Mouse (Mus musculus): Measurements from ENCODE around the gene Krt87. TPM values are rescaled to one million over a fixed set of nuclear protein-coding genes. Genes with fewer than 3 reads are reported as not detected.

The Krt87 gene
- polyA plus RNA-seq, 1 experiment from 2014 or later = not detected

- Histone ChIP-seq H3K27ac (replicated peaks; ENCODE audit: low read depth, low read length) (no peak within 1 kb of the TSS), H3K4me1 (ENCODE audit: control insufficient read depth, insufficient read depth, low read length) (no peaks in the 10 kb centered on the region), H3K4me3 (ENCODE audit: low read depth, low read length) (no peak within 1 kb of the TSS), H3K9me3 (ENCODE audit: control insufficient read depth, low read length) (no peaks in the 10 kb centered on the region), H3K4me2 (ENCODE audit: low read depth, severe bottlenecking) (no peak within 1 kb of the TSS), H3K36me3 (ENCODE audit: control insufficient read depth, insufficient read depth, low read length) (no peaks in the 10 kb centered on the region), H3K27me3 (ENCODE audit: control insufficient read depth, insufficient read depth, low read length) (no peaks in the 10 kb centered on the region), H3K9ac (ENCODE audit: low read length) (no peak within 1 kb of the TSS)
- DNase-seq (ENCODE audit: low spot score) (no peak), ATAC-seq (ENCODE audit: insufficient number of reproducible peaks, low FRiP score, low TSS enrichment, low read depth) (no peak)
- 60% methylated on average over 2 of the region's 2 CpGs for WGBS
These were observed 8.8 kb upstream of the Krt87 start, which contains the start of gene Krt88 for GRCm38 (mm10) chr15:101447444-101447843. Gene Krt88 (plus strand): TSS chr15:101447744.

GRCm38 (mm10) chr15:101446572-101446971 is 8.0 kb upstream of the Krt87 start:
- no peaks in the 10 kb centered on the region for H3K9me3 ChIP-seq (ENCODE audit: control insufficient read depth, low read length)
- H3K4me3 ChIP-seq (ENCODE audit: low read depth, low read length) = no peak overlapping the region
- H3K27ac ChIP-seq (replicated peaks; ENCODE audit: low read depth, low read length) = no peak overlapping the region
- no peaks in the 10 kb centered on the region for H3K4me1 ChIP-seq (ENCODE audit: control insufficient read depth, insufficient read depth, low read length)
- no peak overlapping the region for H3K9ac ChIP-seq (ENCODE audit: low read length)
- ATAC-seq (ENCODE audit: insufficient number of reproducible peaks, low FRiP score, low TSS enrichment, low read depth) = no peak
- WGBS = 82% methylated on average over 11 of the region's 11 CpGs
- no peak overlapping the region for H3K4me2 ChIP-seq (ENCODE audit: low read depth, severe bottlenecking)
- H3K27me3 ChIP-seq (ENCODE audit: control insufficient read depth, insufficient read depth, low read length) = no peaks in the 10 kb centered on the region
- H3K36me3 ChIP-seq (ENCODE audit: control insufficient read depth, insufficient read depth, low read length) = no peaks in the 10 kb centered on the region
- DNase-seq (ENCODE audit: low spot score) = no peak

GRCm38 (mm10) chr15:101440837-101441236 is 2.2 kb upstream of the Krt87 start:
- Histone ChIP-seq H3K9ac (ENCODE audit: low read length) (no peak overlapping the region), H3K27me3 (ENCODE audit: control insufficient read depth, insufficient read depth, low read length) (peaks cover 32% of the 10 kb centered on the region), H3K4me1 (ENCODE audit: control insufficient read depth, insufficient read depth, low read length) (0 out of 2 replicates have a peak, but pooled peaks cover 3% of the 10 kb centered on the region), H3K4me3 (ENCODE audit: low read depth, low read length) (no peak overlapping the region), H3K27ac (replicated peaks; ENCODE audit: low read depth, low read length) (no peak overlapping the region), H3K4me2 (ENCODE audit: low read depth, severe bottlenecking) (no peak overlapping the region), H3K36me3 (ENCODE audit: control insufficient read depth, insufficient read depth, low read length) (no peaks in the 10 kb centered on the region), H3K9me3 (ENCODE audit: control insufficient read depth, low read length) (no peaks in the 10 kb centered on the region)
- WGBS = 83% methylated on average over 4 of the region's 4 CpGs
- DNase-seq (ENCODE audit: low spot score) = no peak
- ATAC-seq (ENCODE audit: insufficient number of reproducible peaks, low FRiP score, low TSS enrichment, low read depth) = no peak

- H3K27me3 ChIP-seq (ENCODE audit: control insufficient read depth, insufficient read depth, low read length) = peaks cover 35% of the 10 kb centered on the region
- no peak overlapping the region for H3K4me2 ChIP-seq (ENCODE audit: low read depth, severe bottlenecking)
- H3K4me1 ChIP-seq (ENCODE audit: control insufficient read depth, insufficient read depth, low read length) = 0 out of 2 replicates have a peak, but pooled peaks cover 3% of the 10 kb centered on the region
- H3K36me3 ChIP-seq (ENCODE audit: control insufficient read depth, insufficient read depth, low read length) = no peaks in the 10 kb centered on the region
- no peak overlapping the region for H3K4me3 ChIP-seq (ENCODE audit: low read depth, low read length)
- 94% methylated on average over 4 of the region's 7 CpGs for WGBS
- H3K27ac ChIP-seq (replicated peaks; ENCODE audit: low read depth, low read length) = no peak overlapping the region
- no peaks in the 10 kb centered on the region for H3K9me3 ChIP-seq (ENCODE audit: control insufficient read depth, low read length)
- ATAC-seq (ENCODE audit: insufficient number of reproducible peaks, low FRiP score, low TSS enrichment, low read depth) (no peak), DNase-seq (ENCODE audit: low spot score) (no peak)
- no peak overlapping the region for H3K9ac ChIP-seq (ENCODE audit: low read length)
These were observed 2.0 kb downstream of the Krt87 start for GRCm38 (mm10) chr15:101436611-101437010.

- Histone ChIP-seq H3K4me2 (ENCODE audit: low read depth, severe bottlenecking) (no peak overlapping the region), H3K27me3 (ENCODE audit: control insufficient read depth, insufficient read depth, low read length) (no peaks in the 10 kb centered on the region), H3K27ac (replicated peaks; ENCODE audit: low read depth, low read length) (no peak overlapping the region), H3K4me3 (ENCODE audit: low read depth, low read length) (no peak overlapping the region), H3K36me3 (ENCODE audit: control insufficient read depth, insufficient read depth, low read length) (no peaks in the 10 kb centered on the region), H3K4me1 (ENCODE audit: control insufficient read depth, insufficient read depth, low read length) (no peaks in the 10 kb centered on the region), H3K9me3 (ENCODE audit: control insufficient read depth, low read length) (no peaks in the 10 kb centered on the region), H3K9ac (ENCODE audit: low read length) (no peak overlapping the region; the same call in 1 of the 2 replicates)
- DNase-seq (ENCODE audit: low spot score) (no peak), ATAC-seq (ENCODE audit: insufficient number of reproducible peaks, low FRiP score, low TSS enrichment, low read depth) (no peak)
- WGBS = 34% methylated on average over 5 of the region's 5 CpGs
These were observed 13.7 kb downstream of the Krt87 start for GRCm38 (mm10) chr15:101424914-101425313.

GRCm38 (mm10) chr15:101420903-101421302 is 17.7 kb downstream of the Krt87 start:
- no peaks in the 10 kb centered on the region for H3K27me3 ChIP-seq (ENCODE audit: control insufficient read depth, insufficient read depth, low read length)
- H3K27ac ChIP-seq (replicated peaks; ENCODE audit: low read depth, low read length) = no peak overlapping the region
- H3K9me3 ChIP-seq (ENCODE audit: control insufficient read depth, low read length) = no peaks in the 10 kb centered on the region
- WGBS = 52% methylated on average over 6 of the region's 6 CpGs
- H3K9ac ChIP-seq (ENCODE audit: low read length) = no peak overlapping the region
- no peaks in the 10 kb centered on the region for H3K4me1 ChIP-seq (ENCODE audit: control insufficient read depth, insufficient read depth, low read length)
- H3K4me3 ChIP-seq (ENCODE audit: low read depth, low read length) = no peak overlapping the region
- DNase-seq (ENCODE audit: low spot score) (no peak), ATAC-seq (ENCODE audit: insufficient number of reproducible peaks, low FRiP score, low TSS enrichment, low read depth) (no peak)
- no peaks in the 10 kb centered on the region for H3K36me3 ChIP-seq (ENCODE audit: control insufficient read depth, insufficient read depth, low read length)
- H3K4me2 ChIP-seq (ENCODE audit: low read depth, severe bottlenecking) = no peak overlapping the region

GRCm38 (mm10) chr15:101418950-101419349 is 19.7 kb downstream of the Krt87 start:
- ATAC-seq (ENCODE audit: insufficient number of reproducible peaks, low FRiP score, low TSS enrichment, low read depth) (no peak), DNase-seq (ENCODE audit: low spot score) (no peak)
- Histone ChIP-seq H3K4me1 (ENCODE audit: control insufficient read depth, insufficient read depth, low read length) (peaks cover 6% of the 10 kb centered on the region; the same call in 1 of the 2 replicates), H3K9me3 (ENCODE audit: control insufficient read depth, low read length) (no peaks in the 10 kb centered on the region), H3K27ac (replicated peaks; ENCODE audit: low read depth, low read length) (no peak overlapping the region), H3K4me2 (ENCODE audit: low read depth, severe bottlenecking) (no peak overlapping the region), H3K36me3 (ENCODE audit: control insufficient read depth, insufficient read depth, low read length) (no peaks in the 10 kb centered on the region), H3K4me3 (ENCODE audit: low read depth, low read length) (no peak overlapping the region), H3K9ac (ENCODE audit: low read length) (no peak overlapping the region), H3K27me3 (ENCODE audit: control insufficient read depth, insufficient read depth, low read length) (0 out of 2 replicates have a peak, but pooled peaks cover under 1% of the 10 kb centered on the region)
- 89% methylated on average over 4 of the region's 4 CpGs for WGBS

- H3K4me2 ChIP-seq (ENCODE audit: low read depth, severe bottlenecking) = no peak overlapping the region
- H3K27me3 ChIP-seq (ENCODE audit: control insufficient read depth, insufficient read depth, low read length) = peaks cover 20% of the 10 kb centered on the region
- ATAC-seq (ENCODE audit: insufficient number of reproducible peaks, low FRiP score, low TSS enrichment, low read depth) = no peak
- DNase-seq (ENCODE audit: low spot score) = no peak
- 34% methylated on average over 11 of the region's 11 CpGs for WGBS
- no peak overlapping the region for H3K9ac ChIP-seq (ENCODE audit: low read length)
- H3K27ac ChIP-seq (replicated peaks; ENCODE audit: low read depth, low read length) = no peak overlapping the region
- no peaks in the 10 kb centered on the region for H3K36me3 ChIP-seq (ENCODE audit: control insufficient read depth, insufficient read depth, low read length)
- no peaks in the 10 kb centered on the region for H3K9me3 ChIP-seq (ENCODE audit: control insufficient read depth, low read length)
- H3K4me1 ChIP-seq (ENCODE audit: control insufficient read depth, insufficient read depth, low read length) = peaks cover 14% of the 10 kb centered on the region
- H3K4me3 ChIP-seq (ENCODE audit: low read depth, low read length) = no peak overlapping the region
These were observed 23.6 kb downstream of the Krt87 start for GRCm38 (mm10) chr15:101414807-101415565.

Measured in limb, embryonic 11.5 days (tissue).